Mouse (Mus musculus) embryo, embryonic 10 days (tissue): Measurements from ENCODE around the gene Rnaset2b.
"Not testable (repeated sequence)": the region's sequence is repeated elsewhere in the genome, so short reads cannot be mapped to it uniquely, and the experiment has no call there.

ENCODE experiments used
- DNase-seq: peaks from one replicate; pipeline ENCODE4 v3.0.0-alpha.2; 2015; ENCODE audit warnings: low spot score

The Rnaset2b gene

GRCm38 (mm10) chr17:6970334-6970733, at the start of gene Rnaset2b:
Rnaset2b (plus strand) TSS chr17:6970634.
- DNase-seq: not testable (repeated sequence)

- not testable (repeated sequence) for DNase-seq
These were observed 38.8 kb upstream of the Rnaset2b start for GRCm38 (mm10) chr17:6931625-6932024.

- not testable (repeated sequence) for DNase-seq
These were observed 27.9 kb upstream of the Rnaset2b start for GRCm38 (mm10) chr17:6942560-6942959.

GRCm38 (mm10) chr17:6947637-6947983, 22.8 kb upstream of the Rnaset2b start:
- not testable (repeated sequence) for DNase-seq

- peak; percentile 90 for DNase-seq
These were observed 22.3 kb upstream of the Rnaset2b start, which contains the start of gene Rsph3b for GRCm38 (mm10) chr17:6947984-6948768. Rsph3b (minus strand) TSS chr17:6948682.

- peak; percentile 7 for DNase-seq
These were observed 21.6 kb upstream of the Rnaset2b start for GRCm38 (mm10) chr17:6948769-6949228.

GRCm38 (mm10) chr17:6958881-6959280, 11.6 kb upstream of the Rnaset2b start:
- DNase-seq: not testable (repeated sequence)

- not testable (repeated sequence) for DNase-seq
These were observed 10.7 kb upstream of the Rnaset2b start for GRCm38 (mm10) chr17:6959543-6960259.

- DNase-seq: peak; percentile 4
These were observed 10.1 kb upstream of the Rnaset2b start for GRCm38 (mm10) chr17:6960349-6960748.

- peak; percentile 6 for DNase-seq
These were observed 9.7 kb upstream of the Rnaset2b start, which contains the start of gene Tagap1 for GRCm38 (mm10) chr17:6960776-6961175. Tagap1 (minus strand) TSS chr17:6961156.

- DNase-seq: peak; percentile 7
These were observed 9.0 kb upstream of the Rnaset2b start for GRCm38 (mm10) chr17:6961181-6962000.

- not testable (repeated sequence) for DNase-seq
These were observed 8.1 kb upstream of the Rnaset2b start for GRCm38 (mm10) chr17:6962339-6962738.

- DNase-seq: not testable (repeated sequence)
These were observed 7.5 kb upstream of the Rnaset2b start for GRCm38 (mm10) chr17:6962936-6963335.

GRCm38 (mm10) chr17:6965364-6965763, 5.1 kb upstream of the Rnaset2b start:
- peak; percentile 8 for DNase-seq

- not testable (repeated sequence) for DNase-seq
These were observed 2.8 kb upstream of the Rnaset2b start for GRCm38 (mm10) chr17:6967673-6968072.

- not testable (repeated sequence) for DNase-seq
These were observed 804 bp downstream of the Rnaset2b start for GRCm38 (mm10) chr17:6971238-6971637.

- DNase-seq: not testable (repeated sequence)
These were observed 2.5 kb downstream of the Rnaset2b start for GRCm38 (mm10) chr17:6972836-6973396.

- DNase-seq: not testable (repeated sequence)
These were observed 4.6 kb downstream of the Rnaset2b start for GRCm38 (mm10) chr17:6974985-6975384.

GRCm38 (mm10) chr17:6978287-6979248, 8.1 kb downstream of the Rnaset2b start, which contains the start of gene Gm49721:
Gm49721 (plus strand) TSS chr17:6978904.
- DNase-seq: peak; percentile 31

GRCm38 (mm10) chr17:6979380-6979779, 8.9 kb downstream of the Rnaset2b start:
- DNase-seq: peak; percentile 4
